ENCODE assay signal across 26 mouse cellular contexts in genomic region chrX:38710660-38711264, GRCm38 (mm10).
A peak's percentile ranks its signal among the peaks of the same experiment; 100 is the strongest.
DNase-seq lines count a peak whose midpoint lies in the region; ATAC-seq lines count a peak whose summit lies in the region.
"Had no signal": no experiment of that assay in that cellular context is flagged by ENCODE, and none has a peak within 500 bp of the region (broad histone marks: within the 10 kb centered on the region; RNA-seq: fewer than 3 reads in every experiment).

No protein-coding gene starts in this region.

- 36% methylated on average over 3 of the region's 3 CpGs for WGBS in embryonic facial prominence, embryonic 11.5 days
- 48% methylated on average over 3 of the region's 3 CpGs for WGBS in embryonic facial prominence, embryonic 10.5 days
- 33% methylated on average over 3 of the region's 3 CpGs for WGBS in limb, embryonic 11.5 days
- WGBS in limb, embryonic 10.5 days, result 20% methylated on average over 3 of the region's 3 CpGs
- 20% methylated on average over 3 of the region's 3 CpGs for WGBS in limb, embryonic 13.5 days

- peak; percentile 77 for DNase-seq in embryonic facial prominence, embryonic 11.5 days (ENCODE audit: low spot score)
- no peak for DNase-seq in embryonic facial prominence, embryonic 10.5 days (ENCODE audit: low spot score)
- DNase-seq in limb, embryonic 11.5 days (ENCODE audit: low spot score), result no peak
- DNase-seq in limb, embryonic 10.5 days (ENCODE audit: low spot score), result no peak
- no peak for DNase-seq in gastrocnemius, postnatal 25 days
- no peak for DNase-seq in B cell, adult 2 months
- DNase-seq: adrenal gland, postnatal 25 days; cerebellum, adult 2 months; cerebellum, postnatal 14 days; gastrocnemius, postnatal 10 days; kidney, adult 11 months; liver, postnatal 0 days; right cerebral cortex, postnatal 4 days; thymus, adult 18-20 months; thymus, postnatal 36 days had no signal

- no peak overlapping the region for H3K9ac ChIP-seq in embryonic facial prominence, embryonic 11.5 days (replicated peaks; ENCODE audit: low read length)
- H3K9ac ChIP-seq in limb, embryonic 11.5 days (ENCODE audit: low read length), result no peak overlapping the region
- no peak overlapping the region for H3K9ac ChIP-seq in limb, embryonic 13.5 days
- H3K9ac ChIP-seq: heart, embryonic 12.5 days; hindbrain, embryonic 14.5 days; kidney, embryonic 15.5 days; liver, embryonic 12.5 days; liver, postnatal 0 days; midbrain, embryonic 12.5 days; neural tube, embryonic 13.5 days had no signal

- no peaks in the 10 kb centered on the region for H3K4me1 ChIP-seq in embryonic facial prominence, embryonic 11.5 days (ENCODE audit: control insufficient read depth, insufficient read depth, low read length)
- no peaks in the 10 kb centered on the region for H3K4me1 ChIP-seq in embryonic facial prominence, embryonic 10.5 days
- H3K4me1 ChIP-seq in limb, embryonic 11.5 days (ENCODE audit: control insufficient read depth, insufficient read depth, low read length), result no peaks in the 10 kb centered on the region
- H3K4me1 ChIP-seq in limb, embryonic 10.5 days, result peaks cover 5% of the 10 kb centered on the region; the same call in 1 of the 2 replicates
- peaks cover 3% of the 10 kb centered on the region; the same call in 1 of the 2 replicates for H3K4me1 ChIP-seq in limb, embryonic 13.5 days
- H3K4me1 ChIP-seq: heart, embryonic 12.5 days; kidney, embryonic 15.5 days; liver, embryonic 12.5 days; midbrain, embryonic 12.5 days; neural tube, embryonic 13.5 days had no signal

- no peaks in the 10 kb centered on the region for H3K27me3 ChIP-seq in embryonic facial prominence, embryonic 11.5 days (ENCODE audit: control insufficient read depth, insufficient read depth, low read length)
- no peaks in the 10 kb centered on the region for H3K27me3 ChIP-seq in embryonic facial prominence, embryonic 10.5 days (replicated peaks; ENCODE audit: low read depth, poor library complexity, severe bottlenecking)
- H3K27me3 ChIP-seq in limb, embryonic 11.5 days (ENCODE audit: control insufficient read depth, insufficient read depth, low read length), result no peaks in the 10 kb centered on the region
- no peaks in the 10 kb centered on the region for H3K27me3 ChIP-seq in limb, embryonic 10.5 days (ENCODE audit: low read depth, poor library complexity, severe bottlenecking)
- no peaks in the 10 kb centered on the region for H3K27me3 ChIP-seq in limb, embryonic 13.5 days
- H3K27me3 ChIP-seq: heart, embryonic 12.5 days; kidney, embryonic 15.5 days; liver, embryonic 12.5 days; midbrain, embryonic 12.5 days; neural tube, embryonic 13.5 days had no signal

- no peaks in the 10 kb centered on the region for H3K36me3 ChIP-seq in embryonic facial prominence, embryonic 11.5 days (replicated peaks; ENCODE audit: control insufficient read depth, insufficient read depth, low read depth, low read length)
- no peaks in the 10 kb centered on the region for H3K36me3 ChIP-seq in embryonic facial prominence, embryonic 10.5 days (replicated peaks)
- no peaks in the 10 kb centered on the region for H3K36me3 ChIP-seq in limb, embryonic 11.5 days (ENCODE audit: control insufficient read depth, insufficient read depth, low read length)
- no peaks in the 10 kb centered on the region for H3K36me3 ChIP-seq in limb, embryonic 10.5 days
- no peaks in the 10 kb centered on the region for H3K36me3 ChIP-seq in limb, embryonic 13.5 days
- H3K36me3 ChIP-seq: heart, embryonic 12.5 days; kidney, embryonic 15.5 days; liver, embryonic 12.5 days; midbrain, embryonic 12.5 days; neural tube, embryonic 13.5 days had no signal

- H3K4me3 ChIP-seq in embryonic facial prominence, embryonic 11.5 days (ENCODE audit: low read depth, low read length), result no peak overlapping the region
- H3K4me3 ChIP-seq in embryonic facial prominence, embryonic 10.5 days, result no peak overlapping the region
- H3K4me3 ChIP-seq in limb, embryonic 11.5 days (ENCODE audit: low read depth, low read length), result no peak overlapping the region
- no peak overlapping the region for H3K4me3 ChIP-seq in limb, embryonic 10.5 days
- no peak overlapping the region for H3K4me3 ChIP-seq in limb, embryonic 13.5 days
- H3K4me3 ChIP-seq: heart, embryonic 12.5 days; kidney, embryonic 15.5 days; layer of hippocampus, adult 2 months; left cerebral cortex, adult 2 months; liver, embryonic 12.5 days; midbrain, embryonic 12.5 days; neural tube, embryonic 13.5 days had no signal

- no peak overlapping the region for H3K4me2 ChIP-seq in embryonic facial prominence, embryonic 11.5 days (ENCODE audit: low read depth, low read length)
- H3K4me2 ChIP-seq in limb, embryonic 11.5 days (ENCODE audit: low read depth, severe bottlenecking), result no peak overlapping the region
- H3K4me2 ChIP-seq in limb, embryonic 13.5 days (replicated peaks), result no peak overlapping the region
- H3K4me2 ChIP-seq: heart, embryonic 12.5 days; hindbrain, embryonic 14.5 days; kidney, embryonic 15.5 days; liver, embryonic 12.5 days; midbrain, embryonic 12.5 days; neural tube, embryonic 13.5 days had no signal

- no peak overlapping the region for H3K27ac ChIP-seq in embryonic facial prominence, embryonic 11.5 days (replicated peaks; ENCODE audit: low read depth, low read length)
- H3K27ac ChIP-seq in embryonic facial prominence, embryonic 10.5 days (replicated peaks), result no peak overlapping the region
- H3K27ac ChIP-seq in limb, embryonic 11.5 days (replicated peaks; ENCODE audit: low read depth, low read length), result 0 out of 2 replicates have a peak overlapping the region, but pooled peaks have one; percentile 30
- no peak overlapping the region for H3K27ac ChIP-seq in limb, embryonic 10.5 days
- H3K27ac ChIP-seq in limb, embryonic 13.5 days, result peak overlapping the region; percentile 28; the same call in 1 of the 2 replicates
- H3K27ac ChIP-seq: hindbrain, embryonic 14.5 days; kidney, embryonic 15.5 days; layer of hippocampus, adult 2 months; left cerebral cortex, adult 2 months; liver, embryonic 12.5 days; midbrain, embryonic 12.5 days; neural tube, embryonic 13.5 days; stomach, postnatal 0 days had no signal

- H3K9me3 ChIP-seq in embryonic facial prominence, embryonic 11.5 days (replicated peaks; ENCODE audit: control insufficient read depth, low read length), result no peaks in the 10 kb centered on the region
- no peaks in the 10 kb centered on the region for H3K9me3 ChIP-seq in embryonic facial prominence, embryonic 10.5 days
- no peaks in the 10 kb centered on the region for H3K9me3 ChIP-seq in limb, embryonic 11.5 days (ENCODE audit: control insufficient read depth, low read length)
- H3K9me3 ChIP-seq in limb, embryonic 10.5 days (replicated peaks), result no peaks in the 10 kb centered on the region
- no peaks in the 10 kb centered on the region for H3K9me3 ChIP-seq in limb, embryonic 13.5 days
- H3K9me3 ChIP-seq: heart, embryonic 12.5 days; kidney, embryonic 15.5 days; liver, embryonic 12.5 days; midbrain, embryonic 12.5 days; neural tube, embryonic 13.5 days had no signal

- peak; percentile 65 for ATAC-seq in embryonic facial prominence, embryonic 11.5 days (replicated peaks; ENCODE audit: insufficient number of reproducible peaks, low FRiP score, low TSS enrichment, low read depth)
- peak; percentile 62; the same call in 1 of the 2 replicates for ATAC-seq in limb, embryonic 11.5 days (ENCODE audit: insufficient number of reproducible peaks, low FRiP score, low TSS enrichment, low read depth)
- peak; percentile 72; the same call in 1 of the 2 replicates for ATAC-seq in limb, embryonic 13.5 days (ENCODE audit: low FRiP score, low read depth)
- ATAC-seq: inflammation-experienced regulatory T-cells, adult 6 months; liver, embryonic 12.5 days; liver, postnatal 0 days had no signal

Comparison
In these comparisons a context has a peak if more than half of its experiments do, and no peak if none do; other contexts are left out.
1. H3K27ac ChIP-seq: peak in limb, embryonic 11.5 days (single experiment) and limb, embryonic 13.5 days (single experiment); none in embryonic facial prominence, embryonic 11.5 days (single experiment), embryonic facial prominence, embryonic 10.5 days (single experiment) and limb, embryonic 10.5 days (single experiment).
2. Peak in every context shown above with its lines, with median percentiles within 50 percentile points of each other: ATAC-seq.